Mouse (Mus musculus) brain, embryonic 14.5 days (tissue): Measurements from ENCODE around the gene Actr8. TPM values are rescaled to one million over a fixed set of nuclear protein-coding genes. Genes with fewer than 3 reads are reported as not detected.

ENCODE experiments used
- DNase-seq: peaks from one replicate; pipeline ENCODE4 v3.0.0-alpha.2; 2011; ENCODE audit warnings: low read depth
- CTCF ChIP-seq: fragments of 200-500 bp; IDR thresholded peaks from 2 replicates; pipeline ENCODE4 v1.5.1; 2012; ENCODE audit warnings: inconsistent platforms, mild to moderate bottlenecking, moderate library complexity, borderline replicate concordance; ENCODE audit not compliant: insufficient read depth, insufficient read length; ENCODE audit errors: extremely low read depth
- POLR2A ChIP-seq: fragments of 200-500 bp; IDR thresholded peaks from 2 replicates; pipeline ENCODE4 v1.6.1; 2012; ENCODE audit warnings: mild to moderate bottlenecking, inconsistent platforms, borderline replicate concordance; ENCODE audit not compliant: poor library complexity, insufficient read depth, insufficient read length, severe bottlenecking; ENCODE audit errors: extremely low read depth
- polyA plus RNA-seq: library from polyadenylated mRNA; depleted of rRNA; stranded (reverse); fragments of >200 nt; gene quantifications from 2 replicates; pipeline ENCODE4 v1.2.3, GENCODE M21; 2012

Gene Actr8
- polyA plus RNA-seq, 1 experiment, result 59.5 TPM

GRCm38 (mm10) chr14:30018846-30019245, 40.7 kb downstream of the Actr8 start:
- TF ChIP-seq CTCF (no peak), POLR2A (no peak)
- DNase-seq, result no peak

GRCm38 (mm10) chr14:30019375-30019774, 41.2 kb downstream of the Actr8 start:
- TF ChIP-seq POLR2A (no peak), CTCF (no peak)
- no peak for DNase-seq

GRCm38 (mm10) chr14:30019792-30020575, 41.8 kb downstream of the Actr8 start:
- TF ChIP-seq POLR2A, result no peak
- TF ChIP-seq CTCF, result no peak

GRCm38 (mm10) chr14:30022471-30022870, 44.3 kb downstream of the Actr8 start:
- TF ChIP-seq CTCF (no peak), POLR2A (no peak)
- DNase-seq, result no peak

More at GRCm38 (mm10) chr14:30019792-30020575, 41.8 kb downstream of the Actr8 start:
- DNase-seq, result no peak

GRCm38 (mm10) chr14:30024387-30024786, 46.2 kb downstream of the Actr8 start:
- no peak for DNase-seq
- no peak for TF ChIP-seq CTCF
- no peak for TF ChIP-seq POLR2A

GRCm38 (mm10) chr14:30027378-30027777, 49.2 kb downstream of the Actr8 start:
- TF ChIP-seq POLR2A, result no peak
- peak; percentile 32; the same call in 1 of the 2 replicates for TF ChIP-seq CTCF
- no peak for DNase-seq

- no peak for TF ChIP-seq CTCF
- no peak for TF ChIP-seq POLR2A
These were observed 55.3 kb downstream of the Actr8 start for GRCm38 (mm10) chr14:30033405-30033804.

GRCm38 (mm10) chr14:30038431-30038830, 60.3 kb downstream of the Actr8 start:
- peak; percentile 57 for DNase-seq
- no peak for TF ChIP-seq POLR2A
- TF ChIP-seq CTCF, result no peak

More at GRCm38 (mm10) chr14:30033405-30033804, 55.3 kb downstream of the Actr8 start:
- DNase-seq, result no peak

GRCm38 (mm10) chr14:30039413-30039812, 61.3 kb downstream of the Actr8 start:
- no peak for TF ChIP-seq CTCF
- TF ChIP-seq POLR2A, result no peak
- no peak for DNase-seq

GRCm38 (mm10) chr14:30041836-30042235, 63.7 kb downstream of the Actr8 start:
- no peak for TF ChIP-seq POLR2A
- TF ChIP-seq CTCF, result no peak
- no peak for DNase-seq

- DNase-seq, result no peak
- TF ChIP-seq POLR2A (no peak), CTCF (no peak)
These were observed 65.3 kb downstream of the Actr8 start for GRCm38 (mm10) chr14:30043356-30043940.
